Mouse (Mus musculus): ENCODE data around the gene Atp10b.
"Not testable (repeated sequence)": the region's sequence is repeated elsewhere in the genome, so short reads cannot be mapped to it uniquely, and the experiment has no call there.

GRCm38 (mm10) chr11:43144882-43145281 lies 4.8 kb upstream of the Atp10b start:
- TF ChIP-seq CTCF (IDR thresholded peaks at IDR 0.05; ENCODE audit: low read depth); EP300 (optimal IDR thresholded peaks at IDR 0.05): not testable (repeated sequence)

All from stomach, postnatal 0 days (tissue).